Mouse (Mus musculus) lung, embryonic 15.5 days (tissue): ENCODE results near the gene Iars2. TPM values are rescaled to one million over a fixed set of nuclear protein-coding genes. Genes with fewer than 3 reads are reported as not detected.

Source experiments
- ATAC-seq: fragments of 200-750 bp; cut with Nextera tagmentation; 2 replicates; pipeline ENCODE4 v1.8.0; 2017; ENCODE audit warnings: moderate number of reproducible peaks, borderline replicate concordance; ENCODE audit not compliant: low FRiP score, low TSS enrichment; ENCODE audit errors: extremely low read depth
- H3K27ac ChIP-seq: fragments of 300-500 bp; sonication (generic); 2 replicates; pipeline ENCODE4 v1.5.1; 2015; ENCODE audit warnings: moderate library complexity, mild to moderate bottlenecking, inconsistent platforms
- H3K27me3 ChIP-seq: fragments of 300-500 bp; sonication (generic); 2 replicates; pipeline ENCODE4 v1.6.1; 2015; ENCODE audit warnings: inconsistent platforms
- H3K36me3 ChIP-seq: fragments of 300-500 bp; sonication (generic); 2 replicates; pipeline ENCODE4 v1.6.1; 2015; ENCODE audit warnings: inconsistent platforms
- H3K4me1 ChIP-seq: fragments of 300-500 bp; sonication (generic); 2 replicates; pipeline ENCODE4 v1.6.1; 2015; ENCODE audit warnings: inconsistent platforms
- H3K4me2 ChIP-seq: fragments of 300-500 bp; sonication (generic); 2 replicates; pipeline ENCODE4 v1.6.1; 2015; ENCODE audit warnings: inconsistent platforms, mild to moderate bottlenecking, moderate library complexity
- H3K4me3 ChIP-seq: fragments of 300-500 bp; sonication (generic); 2 replicates; pipeline ENCODE4 v1.5.1; 2015; ENCODE audit warnings: mild to moderate bottlenecking, inconsistent platforms
- H3K9ac ChIP-seq: fragments of 300-500 bp; sonication (generic); 2 replicates; pipeline ENCODE4 v1.6.1; 2015; ENCODE audit warnings: inconsistent platforms
- H3K9me3 ChIP-seq: fragments of 300-500 bp; sonication (generic); 2 replicates; pipeline ENCODE4 v1.6.1; 2016; ENCODE audit warnings: inconsistent platforms
- WGBS: fragments of 180-500 bp; shearing (Covaris S2); methylation state at CpG from one replicate; pipeline ENCODE4 v1.1.7; 2015; 5-methylcytosine and 5-hydroxymethylcytosine counted together
- polyA plus RNA-seq: library from polyadenylated mRNA; unstranded; fragments of >200 nt; fragmentation: Nextera tagmentation; extraction: Ambion mirVana; gene quantifications from 2 replicates; pipeline ENCODE4 v1.2.1, GENCODE M21; 2015

The Iars2 gene
- polyA plus RNA-seq, 1 experiment from 2014 or later, result 28.9 TPM

GRCm38 (mm10) chr1:185296850-185297249 is 32.3 kb downstream of the Iars2 start:
- H3K27ac ChIP-seq, result no peak overlapping the region
- no peak overlapping the region for H3K4me3 ChIP-seq
- no peaks in the 10 kb centered on the region for H3K4me1 ChIP-seq
- H3K36me3 ChIP-seq, result peaks cover 61% of the 10 kb centered on the region
- ATAC-seq, result no peak
- no peak overlapping the region for H3K9ac ChIP-seq
- H3K9me3 ChIP-seq, result no peaks in the 10 kb centered on the region
- H3K27me3 ChIP-seq, result no peaks in the 10 kb centered on the region
- 93% methylated on average over 7 of the region's 7 CpGs for WGBS
- H3K4me2 ChIP-seq, result no peak overlapping the region

- H3K4me1 ChIP-seq, result no peaks in the 10 kb centered on the region
- no peak overlapping the region for H3K9ac ChIP-seq
- H3K27ac ChIP-seq, result no peak overlapping the region
- ATAC-seq, result no peak
- 90% methylated on average over 10 of the region's 10 CpGs for WGBS
- peaks cover 71% of the 10 kb centered on the region for H3K36me3 ChIP-seq
- H3K9me3 ChIP-seq, result no peaks in the 10 kb centered on the region
- no peak overlapping the region for H3K4me3 ChIP-seq
- no peaks in the 10 kb centered on the region for H3K27me3 ChIP-seq
- H3K4me2 ChIP-seq, result no peak overlapping the region
Measured at GRCm38 (mm10) chr1:185292646-185293360, 36.4 kb downstream of the Iars2 start.

- 80% methylated on average over 4 of the region's 4 CpGs for WGBS
- ATAC-seq, result no peak
- H3K9ac ChIP-seq, result no peak overlapping the region
- H3K27ac ChIP-seq, result no peak overlapping the region
- H3K4me2 ChIP-seq, result no peak overlapping the region
- no peaks in the 10 kb centered on the region for H3K27me3 ChIP-seq
- peaks cover 71% of the 10 kb centered on the region for H3K36me3 ChIP-seq
- no peak overlapping the region for H3K4me3 ChIP-seq
- no peaks in the 10 kb centered on the region for H3K9me3 ChIP-seq
- H3K4me1 ChIP-seq, result no peaks in the 10 kb centered on the region
Measured at GRCm38 (mm10) chr1:185291336-185291735, 37.9 kb downstream of the Iars2 start.

- Histone ChIP-seq H3K27me3 (no peaks in the 10 kb centered on the region), H3K4me1 (peaks cover 10% of the 10 kb centered on the region), H3K36me3 (peaks cover 66% of the 10 kb centered on the region), H3K4me3 (no peak overlapping the region), H3K9ac (no peak overlapping the region), H3K27ac (no peak overlapping the region), H3K4me2 (no peak overlapping the region), H3K9me3 (no peaks in the 10 kb centered on the region)
- WGBS, result 62% methylated on average over 5 of the region's 5 CpGs
- ATAC-seq, result no peak
Measured at GRCm38 (mm10) chr1:185289231-185289630, 40.0 kb downstream of the Iars2 start.

DNA sequence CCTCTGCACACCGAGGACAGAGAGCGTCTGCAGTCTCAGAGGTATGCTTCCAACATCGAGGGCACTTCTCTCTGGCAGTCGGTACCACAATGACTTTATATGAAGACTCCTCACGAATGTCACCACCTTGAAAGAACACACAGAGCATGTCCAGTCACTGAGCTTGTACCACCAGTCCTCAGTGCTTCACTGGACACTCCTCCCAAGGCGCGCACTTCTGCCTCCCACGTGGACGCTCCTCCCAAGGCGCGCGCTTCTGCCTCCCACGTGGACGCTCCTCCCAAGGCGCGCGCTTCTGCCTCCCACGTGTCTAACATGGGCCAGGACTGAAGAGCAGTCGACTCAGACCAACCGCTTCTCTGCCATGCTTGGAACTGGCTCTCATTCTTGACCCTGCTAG is 42.1 kb downstream of the Iars2 start:
- H3K27me3 ChIP-seq, result no peaks in the 10 kb centered on the region
- 90% methylated on average over 20 of the region's 20 CpGs for WGBS
- no peak overlapping the region for H3K27ac ChIP-seq
- H3K4me2 ChIP-seq, result no peak overlapping the region
- no peak overlapping the region for H3K9ac ChIP-seq
- peaks cover 11% of the 10 kb centered on the region for H3K4me1 ChIP-seq
- H3K36me3 ChIP-seq, result peaks cover 62% of the 10 kb centered on the region
- no peak overlapping the region for H3K4me3 ChIP-seq
- H3K9me3 ChIP-seq, result no peaks in the 10 kb centered on the region
- ATAC-seq, result no peak

- H3K27ac ChIP-seq, result 0 out of 2 replicates have a peak overlapping the region, but pooled peaks have one; percentile 17
- H3K4me1 ChIP-seq, result peaks cover 11% of the 10 kb centered on the region
- no peak overlapping the region for H3K9ac ChIP-seq
- no peaks in the 10 kb centered on the region for H3K9me3 ChIP-seq
- no peaks in the 10 kb centered on the region for H3K27me3 ChIP-seq
- no peak overlapping the region for H3K4me3 ChIP-seq
- ATAC-seq, result peak; percentile 53; the same call in 1 of the 2 replicates
- H3K4me2 ChIP-seq, result no peak overlapping the region
- H3K36me3 ChIP-seq, result peaks cover 56% of the 10 kb centered on the region
- 62% methylated on average over 4 of the region's 4 CpGs for WGBS
Measured at GRCm38 (mm10) chr1:185285171-185285570, 44.0 kb downstream of the Iars2 start.

- H3K4me2 ChIP-seq, result no peak overlapping the region
- H3K4me1 ChIP-seq, result peaks cover 11% of the 10 kb centered on the region
- H3K9ac ChIP-seq, result no peak overlapping the region
- 36% methylated on average over 4 of the region's 4 CpGs for WGBS
- H3K27me3 ChIP-seq, result no peaks in the 10 kb centered on the region
- H3K36me3 ChIP-seq, result peaks cover 59% of the 10 kb centered on the region
- no peaks in the 10 kb centered on the region for H3K9me3 ChIP-seq
- ATAC-seq, result peak; percentile 81
- H3K4me3 ChIP-seq, result no peak overlapping the region
- H3K27ac ChIP-seq, result 0 out of 2 replicates have a peak overlapping the region, but pooled peaks have one; percentile 17
Measured at GRCm38 (mm10) chr1:185284740-185285139, 44.5 kb downstream of the Iars2 start.

GRCm38 (mm10) chr1:185283247-185283646 is 45.9 kb downstream of the Iars2 start:
- Histone ChIP-seq H3K27me3 (no peaks in the 10 kb centered on the region), H3K9me3 (no peaks in the 10 kb centered on the region), H3K9ac (no peak overlapping the region), H3K36me3 (peaks cover 72% of the 10 kb centered on the region), H3K4me3 (no peak overlapping the region), H3K27ac (no peak overlapping the region), H3K4me1 (peaks cover 11% of the 10 kb centered on the region), H3K4me2 (no peak overlapping the region)
- ATAC-seq, result no peak
- WGBS, result 95% methylated on average over 15 of the region's 15 CpGs

DNA sequence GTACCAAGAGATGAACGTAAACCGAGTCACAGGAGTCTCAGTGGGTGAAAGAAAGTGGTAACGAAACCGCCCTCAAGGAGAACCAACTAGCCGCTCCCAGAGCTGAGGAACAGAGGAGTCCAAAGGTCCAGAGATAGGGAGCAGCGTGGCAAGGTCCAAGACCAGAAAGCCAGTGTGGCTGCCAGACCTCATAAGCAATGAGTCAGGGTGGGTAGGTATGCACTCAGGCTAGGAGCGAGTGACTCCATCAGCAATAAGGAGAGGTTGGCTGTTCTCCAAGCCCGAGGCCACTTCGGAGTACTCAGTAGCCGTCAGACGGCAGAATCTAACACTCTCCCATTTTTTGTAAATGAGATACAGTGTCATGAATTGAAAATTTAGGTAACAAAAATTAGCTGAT is 46.4 kb downstream of the Iars2 start:
- H3K36me3 ChIP-seq, result peaks cover 72% of the 10 kb centered on the region
- no peak overlapping the region for H3K4me2 ChIP-seq
- no peaks in the 10 kb centered on the region for H3K27me3 ChIP-seq
- H3K9ac ChIP-seq, result no peak overlapping the region
- no peaks in the 10 kb centered on the region for H3K9me3 ChIP-seq
- no peak overlapping the region for H3K4me3 ChIP-seq
- no peak overlapping the region for H3K27ac ChIP-seq
- ATAC-seq, result no peak
- H3K4me1 ChIP-seq, result peaks cover 11% of the 10 kb centered on the region
- WGBS, result 82% methylated on average over 11 of the region's 11 CpGs

- H3K36me3 ChIP-seq, result peaks cover 61% of the 10 kb centered on the region
- H3K27me3 ChIP-seq, result no peaks in the 10 kb centered on the region
- WGBS, result 89% methylated on average over 4 of the region's 4 CpGs
- no peak overlapping the region for H3K9ac ChIP-seq
- H3K4me1 ChIP-seq, result peaks cover 11% of the 10 kb centered on the region
- no peaks in the 10 kb centered on the region for H3K9me3 ChIP-seq
- H3K4me2 ChIP-seq, result no peak overlapping the region
- H3K4me3 ChIP-seq, result no peak overlapping the region
- no peak for ATAC-seq
- H3K27ac ChIP-seq, result no peak overlapping the region
Measured at GRCm38 (mm10) chr1:185280616-185281015, 48.6 kb downstream of the Iars2 start.

DNA sequence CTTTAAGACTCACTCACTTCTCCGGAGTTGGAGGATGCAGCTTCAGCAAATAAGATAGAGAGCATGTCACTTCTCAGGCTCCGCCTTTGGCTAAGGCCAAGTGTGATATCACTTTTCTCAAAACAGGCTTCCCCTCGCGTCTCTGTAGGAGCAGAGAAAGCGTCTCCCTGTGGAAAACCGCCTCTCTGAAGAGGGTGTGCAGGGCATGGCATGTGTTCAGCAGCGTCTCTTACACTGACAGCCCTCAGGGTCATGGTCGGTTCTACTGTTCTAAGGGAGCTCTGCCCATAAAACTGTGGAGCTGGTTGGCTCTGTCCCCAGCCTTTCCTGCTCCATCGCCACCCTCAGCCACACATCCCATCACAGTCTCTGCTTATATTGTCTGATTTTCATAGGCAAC is 49.9 kb downstream of the Iars2 start:
- H3K4me3 ChIP-seq, result no peak overlapping the region
- H3K9me3 ChIP-seq, result no peaks in the 10 kb centered on the region
- H3K27me3 ChIP-seq, result no peaks in the 10 kb centered on the region
- 0 out of 2 replicates have a peak, but pooled peaks cover 2% of the 10 kb centered on the region for H3K4me1 ChIP-seq
- no peak for ATAC-seq
- H3K9ac ChIP-seq, result no peak overlapping the region
- WGBS, result 63% methylated on average over 9 of the region's 9 CpGs
- H3K27ac ChIP-seq, result no peak overlapping the region
- H3K36me3 ChIP-seq, result peaks cover 68% of the 10 kb centered on the region
- H3K4me2 ChIP-seq, result no peak overlapping the region

DNA sequence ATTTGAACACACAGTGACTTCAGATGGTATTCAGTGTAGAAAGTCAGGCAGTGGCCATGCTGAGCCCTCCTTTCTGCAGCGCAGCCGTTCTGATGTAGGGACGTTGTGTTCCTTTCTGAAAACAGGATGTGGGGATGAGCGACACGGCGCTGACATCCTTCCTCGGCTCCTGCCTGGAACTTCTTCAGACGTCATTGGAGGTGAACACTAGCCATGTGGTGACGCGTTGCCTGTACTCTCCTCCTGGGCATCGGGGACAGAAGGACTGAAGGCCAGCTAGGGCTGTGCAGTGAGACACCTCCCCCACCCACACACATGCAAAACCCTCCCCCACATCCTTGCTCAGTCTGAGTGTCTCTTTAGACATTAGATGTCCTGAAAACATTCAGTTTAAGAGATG is 52.2 kb downstream of the Iars2 start:
- Histone ChIP-seq H3K4me2 (no peak overlapping the region), H3K27ac (no peak overlapping the region), H3K36me3 (peaks cover 62% of the 10 kb centered on the region), H3K9me3 (no peaks in the 10 kb centered on the region), H3K9ac (no peak overlapping the region), H3K4me3 (no peak overlapping the region), H3K27me3 (no peaks in the 10 kb centered on the region), H3K4me1 (no peaks in the 10 kb centered on the region)
- ATAC-seq, result no peak
- WGBS, result 74% methylated on average over 11 of the region's 11 CpGs
